Mouse (Mus musculus) limb, embryonic 11.5 days (tissue): ENCODE results near the gene Eef1akmt2. TPM values are rescaled to one million over a fixed set of nuclear protein-coding genes. Genes with fewer than 3 reads are reported as not detected.

Experiments
- ATAC-seq: fragments of 200-750 bp; cut with Nextera tagmentation; 2 replicates; pipeline ENCODE4 v1.8.0; 2017; ENCODE audit warnings: low read depth; ENCODE audit not compliant: insufficient number of reproducible peaks, low FRiP score, low TSS enrichment
- DNase-seq: peaks from one replicate; pipeline ENCODE4 v3.0.0-alpha.2; 2015; ENCODE audit warnings: low spot score
- H3K27ac ChIP-seq: fragments of 300-500 bp; sonication (generic); replicated peaks from 2 replicates; pipeline ENCODE4 v1.5.1; 2014; ENCODE audit warnings: low read depth, mild to moderate bottlenecking, low read length
- H3K27me3 ChIP-seq: fragments of 300-500 bp; sonication (generic); 2 replicates; pipeline ENCODE4 v1.6.1; 2014; ENCODE audit warnings: mild to moderate bottlenecking, low read length, mixed read lengths; ENCODE audit not compliant: control insufficient read depth, insufficient read depth
- H3K36me3 ChIP-seq: fragments of 300-500 bp; sonication (generic); 2 replicates; pipeline ENCODE4 v1.6.1; 2014; ENCODE audit warnings: mild to moderate bottlenecking, low read length, moderate library complexity, mixed read lengths; ENCODE audit not compliant: control insufficient read depth, insufficient read depth
- H3K4me1 ChIP-seq: fragments of 300-500 bp; sonication (generic); 2 replicates; pipeline ENCODE4 v1.6.1; 2014; ENCODE audit warnings: low read length, mixed read lengths; ENCODE audit not compliant: control insufficient read depth, insufficient read depth
- H3K4me2 ChIP-seq: fragments of 300-500 bp; sonication (generic); 2 replicates; pipeline ENCODE4 v1.6.1; 2014; ENCODE audit warnings: low read depth, mild to moderate bottlenecking, moderate library complexity; ENCODE audit not compliant: severe bottlenecking
- H3K4me3 ChIP-seq: fragments of 300-500 bp; sonication (generic); 2 replicates; pipeline ENCODE4 v1.5.1; 2014; ENCODE audit warnings: low read depth, low read length
- H3K9ac ChIP-seq: fragments of 300-500 bp; sonication (generic); 2 replicates; pipeline ENCODE4 v1.6.1; 2014; ENCODE audit warnings: mild to moderate bottlenecking, low read length
- H3K9me3 ChIP-seq: fragments of 300-500 bp; sonication (generic); 2 replicates; pipeline ENCODE4 v1.6.1; 2016; ENCODE audit warnings: low read length; ENCODE audit not compliant: control insufficient read depth
- WGBS: fragments of 180-500 bp; shearing (Covaris S2); extraction: QIAGEN DNeasy Blood & Tissue Kit; methylation state at CpG from one replicate; pipeline ENCODE4 v1.1.7; 2014; 5-methylcytosine and 5-hydroxymethylcytosine counted together
- polyA plus RNA-seq: library from polyadenylated mRNA; unstranded; fragments of >200 nt; fragmentation: Nextera tagmentation; extraction: Ambion mirVana; gene quantifications from 2 replicates; pipeline ENCODE4 v1.2.1, GENCODE M21; 2014

The Eef1akmt2 gene
- polyA plus RNA-seq, 1 experiment from 2014 or later: 76.6 TPM

GRCm38 (mm10) chr7:132892311-132892661 is 39.8 kb upstream of the Eef1akmt2 start:
- DNase-seq (no peak), ATAC-seq (no peak)
- H3K36me3 ChIP-seq: no peaks in the 10 kb centered on the region
- H3K9me3 ChIP-seq: 0 out of 2 replicates have a peak, but pooled peaks cover 2% of the 10 kb centered on the region
- WGBS: 66% methylated on average over 4 of the region's 4 CpGs
- H3K27me3 ChIP-seq: no peaks in the 10 kb centered on the region
- no peak overlapping the region for H3K27ac ChIP-seq
- no peak overlapping the region for H3K9ac ChIP-seq
- H3K4me3 ChIP-seq: no peak overlapping the region
- no peak overlapping the region for H3K4me2 ChIP-seq
- no peaks in the 10 kb centered on the region for H3K4me1 ChIP-seq

DNA sequence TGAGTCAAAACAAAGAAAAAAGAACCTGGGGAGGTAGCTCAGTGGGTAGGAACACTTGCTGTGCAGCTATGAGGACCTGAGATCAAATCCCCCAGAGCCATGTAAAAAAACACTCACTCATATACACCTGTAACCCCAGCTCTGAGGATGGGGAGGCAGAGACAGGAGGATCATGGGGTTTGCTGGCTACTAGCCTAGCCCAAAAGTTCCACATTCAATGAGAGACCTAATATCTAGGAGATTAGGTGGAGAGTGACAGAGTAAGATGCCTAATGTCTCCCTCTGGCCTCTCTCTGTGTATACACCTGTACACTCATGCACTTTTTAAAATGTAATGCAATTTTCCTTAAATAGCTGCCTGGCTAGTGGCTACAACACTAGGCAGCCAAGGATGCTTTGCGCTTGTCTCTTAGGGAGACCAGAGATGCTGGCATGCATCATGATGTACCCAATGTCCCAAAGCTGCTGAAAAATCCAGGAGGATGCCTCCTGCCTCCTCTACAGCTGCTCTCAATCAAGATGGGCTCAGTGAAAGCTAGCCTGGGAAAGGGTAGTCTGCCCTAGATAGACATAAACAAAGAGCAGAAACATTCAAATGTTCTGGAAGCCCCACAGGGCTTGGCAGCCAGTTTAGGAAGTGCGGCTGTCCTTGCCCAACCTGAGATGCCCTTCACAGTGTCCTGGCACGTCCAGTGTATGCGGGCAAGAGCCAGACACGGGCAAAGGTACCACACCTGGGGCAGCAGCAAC is 39.3 kb upstream of the Eef1akmt2 start:
- H3K27me3 ChIP-seq: no peaks in the 10 kb centered on the region
- DNase-seq (no peak), ATAC-seq (no peak)
- 87% methylated on average over 5 of the region's 5 CpGs for WGBS
- no peaks in the 10 kb centered on the region for H3K4me1 ChIP-seq
- no peaks in the 10 kb centered on the region for H3K9me3 ChIP-seq
- no peak overlapping the region for H3K4me2 ChIP-seq
- no peak overlapping the region for H3K4me3 ChIP-seq
- H3K9ac ChIP-seq: no peak overlapping the region
- H3K36me3 ChIP-seq: no peaks in the 10 kb centered on the region
- H3K27ac ChIP-seq: no peak overlapping the region

DNA sequence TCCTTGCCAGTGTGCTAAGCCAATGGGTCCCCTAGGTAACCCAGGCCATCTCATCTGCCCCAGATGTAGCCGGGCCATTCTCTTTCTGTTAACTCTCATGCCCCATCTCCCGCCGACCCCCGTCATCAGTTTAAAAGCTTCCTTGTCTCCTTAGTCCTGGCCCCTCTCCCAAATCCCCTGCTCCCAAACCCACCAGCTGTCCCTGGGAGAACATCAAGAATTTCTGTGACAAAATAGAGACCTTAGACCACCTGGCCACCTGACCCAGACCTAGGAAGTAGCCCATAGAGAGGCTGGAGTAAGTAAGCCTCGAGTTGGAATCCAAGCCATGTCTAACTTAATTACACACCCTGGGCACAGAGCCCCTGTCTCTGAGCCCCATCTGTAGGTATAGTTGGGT is 37.7 kb upstream of the Eef1akmt2 start:
- WGBS: 93% methylated on average over 5 of the region's 5 CpGs
- H3K9ac ChIP-seq: no peak overlapping the region
- no peak for DNase-seq
- H3K27ac ChIP-seq: no peak overlapping the region
- H3K36me3 ChIP-seq: no peaks in the 10 kb centered on the region
- H3K27me3 ChIP-seq: no peaks in the 10 kb centered on the region
- ATAC-seq: no peak
- H3K4me1 ChIP-seq: no peaks in the 10 kb centered on the region
- H3K9me3 ChIP-seq: no peaks in the 10 kb centered on the region
- no peak overlapping the region for H3K4me3 ChIP-seq
- H3K4me2 ChIP-seq: no peak overlapping the region

DNA sequence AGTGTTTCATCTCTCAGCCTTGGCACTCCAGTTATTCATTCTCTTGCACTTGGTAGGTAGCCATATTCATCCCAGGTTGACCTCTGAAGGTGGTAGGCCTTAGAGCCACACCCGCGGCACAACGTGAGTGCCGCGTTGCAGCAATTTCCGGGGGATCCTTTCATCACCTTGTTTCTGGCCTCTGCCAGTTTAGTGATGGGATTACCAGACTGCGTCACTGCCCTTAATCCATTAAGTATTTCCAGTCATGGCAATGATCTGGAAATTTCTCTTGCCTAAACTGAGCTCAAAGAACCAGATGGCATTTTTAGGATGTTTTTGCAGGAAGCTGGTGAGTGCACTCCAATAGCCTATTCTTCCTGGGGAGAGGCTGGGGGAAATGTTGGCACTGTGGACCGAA is 37.2 kb upstream of the Eef1akmt2 start:
- no peak overlapping the region for H3K4me3 ChIP-seq
- no peaks in the 10 kb centered on the region; the same call in 1 of the 2 replicates for H3K36me3 ChIP-seq
- no peak overlapping the region for H3K4me2 ChIP-seq
- 92% methylated on average over 8 of the region's 8 CpGs for WGBS
- no peaks in the 10 kb centered on the region for H3K9me3 ChIP-seq
- no peak overlapping the region for H3K27ac ChIP-seq
- H3K27me3 ChIP-seq: no peaks in the 10 kb centered on the region
- DNase-seq (no peak), ATAC-seq (no peak)
- no peak overlapping the region for H3K9ac ChIP-seq
- no peaks in the 10 kb centered on the region for H3K4me1 ChIP-seq

DNA sequence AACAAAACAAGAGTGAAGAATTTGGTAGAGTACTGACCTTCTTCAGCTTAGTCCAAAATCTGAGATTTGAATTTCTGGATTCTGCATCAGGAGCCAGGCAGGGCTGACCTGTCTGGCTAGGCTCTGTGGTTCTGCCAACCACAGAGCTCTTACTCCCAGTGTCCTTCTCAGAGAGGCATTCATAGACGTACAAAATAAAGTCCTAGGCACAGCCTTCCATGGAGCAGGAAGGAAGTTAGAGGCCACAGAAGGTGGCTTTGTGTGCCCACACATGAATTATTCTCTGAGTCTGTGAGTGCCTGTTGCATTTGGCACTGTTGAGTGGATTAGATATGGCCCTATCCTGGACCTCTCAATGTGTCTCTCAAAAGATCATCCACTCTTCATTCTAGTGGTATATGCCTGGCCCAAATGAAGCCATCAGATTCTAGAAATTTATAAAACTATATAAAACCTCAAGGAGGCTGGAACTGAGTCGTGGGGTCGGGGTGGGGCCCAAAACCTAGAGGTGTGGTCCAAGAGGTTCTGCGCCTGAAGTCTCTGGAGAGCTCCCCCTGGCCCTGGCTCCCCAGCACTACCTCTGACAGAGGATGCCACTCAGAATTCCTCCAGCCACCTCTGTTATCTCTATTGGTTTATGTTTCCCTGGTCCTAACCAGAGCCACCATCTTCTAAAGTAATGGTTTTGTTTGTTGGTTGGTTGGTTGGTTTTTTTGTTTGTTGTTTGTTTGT is 36.2 kb upstream of the Eef1akmt2 start:
- 69% methylated on average over 4 of the region's 4 CpGs for WGBS
- H3K27me3 ChIP-seq: no peaks in the 10 kb centered on the region

GRCm38 (mm10) chr7:132888052-132888451 is 35.6 kb upstream of the Eef1akmt2 start:
- Histone ChIP-seq H3K4me3 (no peak overlapping the region), H3K4me2 (no peak overlapping the region), H3K36me3 (peaks cover 7% of the 10 kb centered on the region; the same call in 1 of the 2 replicates), H3K27ac (peak overlapping the region; percentile 65), H3K4me1 (no peaks in the 10 kb centered on the region), H3K9me3 (no peaks in the 10 kb centered on the region), H3K27me3 (no peaks in the 10 kb centered on the region), H3K9ac (no peak overlapping the region)
- ATAC-seq: no peak
- 77% methylated on average over 3 of the region's 3 CpGs for WGBS
- DNase-seq: no peak

More for the DNA sequence above, 36.2 kb upstream of the Eef1akmt2 start:
- DNase-seq (no peak), ATAC-seq (no peak)
- H3K4me3 ChIP-seq: no peak overlapping the region
- H3K9me3 ChIP-seq: no peaks in the 10 kb centered on the region
- H3K9ac ChIP-seq: no peak overlapping the region
- H3K27ac ChIP-seq: no peak overlapping the region
- peaks cover 3% of the 10 kb centered on the region; the same call in 1 of the 2 replicates for H3K36me3 ChIP-seq
- no peak overlapping the region for H3K4me2 ChIP-seq
- no peaks in the 10 kb centered on the region for H3K4me1 ChIP-seq

DNA sequence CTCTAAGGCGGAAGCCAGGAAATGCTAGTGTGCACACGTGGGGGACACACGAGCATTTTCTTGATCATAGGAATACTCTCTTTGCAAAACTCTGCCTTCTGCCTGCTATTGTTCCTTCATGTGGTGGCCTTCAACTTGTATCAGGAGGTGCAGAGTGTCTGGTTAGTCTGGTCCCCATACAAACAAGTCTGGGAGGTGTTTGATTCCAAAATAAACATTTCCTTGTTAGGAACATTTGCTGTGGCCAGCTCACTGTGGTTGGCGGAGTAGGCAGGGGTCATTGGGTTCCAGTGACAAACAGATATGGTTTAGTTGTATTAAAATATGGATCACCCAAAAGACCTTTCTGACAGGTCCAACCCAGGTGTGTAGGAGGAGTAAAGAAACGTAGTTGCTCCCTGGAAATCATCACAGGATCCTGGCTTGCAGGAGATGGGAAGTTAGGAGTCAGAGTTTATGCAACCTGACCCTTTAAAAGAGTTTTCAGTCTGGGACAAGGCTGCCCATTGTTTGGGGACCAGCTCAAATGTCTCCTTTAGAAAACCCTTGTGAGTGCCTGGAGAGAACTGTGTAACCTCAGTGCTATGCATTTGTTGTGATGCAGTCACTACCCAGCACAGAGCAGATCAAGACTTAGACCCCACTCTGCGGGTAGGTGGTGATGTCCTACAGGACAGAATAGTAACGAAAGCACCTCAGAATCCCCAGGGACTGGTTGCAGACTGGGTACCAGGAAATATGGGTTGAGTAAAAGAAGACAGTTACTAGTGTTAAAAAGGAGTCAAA is 34.7 kb upstream of the Eef1akmt2 start:
- Histone ChIP-seq H3K36me3 (peaks cover 7% of the 10 kb centered on the region; the same call in 1 of the 2 replicates), H3K4me3 (no peak overlapping the region), H3K27me3 (no peaks in the 10 kb centered on the region), H3K9me3 (no peaks in the 10 kb centered on the region), H3K27ac (peak overlapping the region; percentile 68), H3K9ac (no peak overlapping the region), H3K4me2 (no peak overlapping the region), H3K4me1 (no peaks in the 10 kb centered on the region)
- DNase-seq: no peak
- 74% methylated on average over 7 of the region's 7 CpGs for WGBS
- ATAC-seq: no peak

- DNase-seq (no peak), ATAC-seq (no peak)
- WGBS: 94% methylated on average over 7 of the region's 7 CpGs
- Histone ChIP-seq H3K4me2 (no peak overlapping the region), H3K9me3 (no peaks in the 10 kb centered on the region), H3K4me3 (no peak overlapping the region), H3K27me3 (no peaks in the 10 kb centered on the region), H3K4me1 (no peaks in the 10 kb centered on the region), H3K36me3 (peaks cover 18% of the 10 kb centered on the region), H3K9ac (no peak overlapping the region), H3K27ac (no peak overlapping the region)
Measured at GRCm38 (mm10) chr7:132884031-132884430, 31.6 kb upstream of the Eef1akmt2 start.
